Mouse (Mus musculus) ovary, postnatal 10 days (tissue): ENCODE data around the gene Lyrm9.
A peak's percentile ranks its signal among the peaks of the same experiment; 100 is the strongest.

ENCODE experiments used
- DNase-seq: peaks from one replicate; pipeline ENCODE4 v3.0.0; 2022; ENCODE audit warnings: low spot score

The Lyrm9 gene

GRCm38 (mm10) chr11:78815986-78816792 lies 10.2 kb upstream of the Lyrm9 start:
- no peak for DNase-seq

DNA sequence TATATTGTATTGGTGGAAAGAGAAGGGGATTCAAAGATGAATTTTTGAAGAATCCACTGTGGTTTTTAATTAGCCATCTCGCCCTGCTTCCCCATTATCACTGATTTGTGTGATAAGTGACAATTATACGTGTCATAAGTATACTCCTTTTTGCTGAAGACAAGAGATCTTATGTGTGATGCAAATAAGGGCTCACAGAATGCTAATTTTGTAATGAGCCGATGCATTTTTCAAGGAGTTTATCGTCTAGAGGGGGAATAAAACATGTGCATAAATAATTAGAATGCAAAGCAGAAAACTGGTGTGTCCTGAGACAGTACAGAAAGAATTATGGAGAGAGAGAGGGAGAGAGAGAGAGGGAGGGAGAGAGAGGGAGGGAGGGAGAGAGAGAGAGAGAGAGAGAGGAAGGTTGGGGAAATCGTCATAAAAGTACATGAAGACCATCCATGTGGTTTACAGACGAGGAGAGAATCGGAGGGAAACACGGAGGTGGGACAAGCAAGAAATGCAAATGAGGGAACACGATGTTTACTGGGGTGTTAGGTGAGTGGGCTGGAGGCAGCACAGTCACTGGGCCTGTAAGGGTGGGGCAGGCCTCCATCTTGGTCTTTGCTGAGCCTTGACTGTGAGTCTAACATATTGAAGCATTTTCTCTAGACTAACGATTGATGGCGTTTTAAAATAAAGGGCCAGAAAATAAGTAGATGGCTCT lies 8.9 kb upstream of the Lyrm9 start:
- no peak for DNase-seq

DNA sequence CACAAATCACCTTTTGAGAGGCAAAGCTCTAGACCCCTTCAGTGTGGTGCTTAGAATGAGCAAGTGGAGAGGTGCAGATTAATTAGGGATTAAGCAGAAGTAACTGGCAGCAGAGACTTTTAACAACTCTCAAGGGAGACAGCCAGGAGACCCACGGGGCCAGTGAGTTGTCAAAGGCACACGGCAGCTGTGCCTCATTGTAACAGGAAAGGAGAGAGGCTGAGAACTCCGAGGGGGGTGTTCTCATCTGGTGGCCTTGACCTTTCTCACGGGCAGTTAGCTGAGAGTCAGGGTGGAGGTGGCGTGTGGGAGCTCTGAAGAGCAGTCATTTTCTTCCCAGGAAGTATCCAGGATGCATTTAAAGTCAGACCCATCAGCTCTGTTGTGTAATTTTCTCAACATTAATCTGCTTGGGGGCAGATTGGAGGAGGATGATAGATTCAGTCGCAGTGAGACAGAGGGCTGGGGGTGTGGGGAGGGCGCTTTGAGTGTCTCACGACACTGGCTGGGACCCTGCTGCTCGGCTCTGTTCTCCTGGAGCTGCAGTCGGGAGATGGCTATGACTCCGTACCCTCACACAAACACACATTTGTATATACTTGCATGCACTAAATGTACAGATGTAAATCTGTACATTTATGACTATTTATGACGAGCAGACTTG lies 5.9 kb upstream of the Lyrm9 start:
- no peak for DNase-seq

DNA sequence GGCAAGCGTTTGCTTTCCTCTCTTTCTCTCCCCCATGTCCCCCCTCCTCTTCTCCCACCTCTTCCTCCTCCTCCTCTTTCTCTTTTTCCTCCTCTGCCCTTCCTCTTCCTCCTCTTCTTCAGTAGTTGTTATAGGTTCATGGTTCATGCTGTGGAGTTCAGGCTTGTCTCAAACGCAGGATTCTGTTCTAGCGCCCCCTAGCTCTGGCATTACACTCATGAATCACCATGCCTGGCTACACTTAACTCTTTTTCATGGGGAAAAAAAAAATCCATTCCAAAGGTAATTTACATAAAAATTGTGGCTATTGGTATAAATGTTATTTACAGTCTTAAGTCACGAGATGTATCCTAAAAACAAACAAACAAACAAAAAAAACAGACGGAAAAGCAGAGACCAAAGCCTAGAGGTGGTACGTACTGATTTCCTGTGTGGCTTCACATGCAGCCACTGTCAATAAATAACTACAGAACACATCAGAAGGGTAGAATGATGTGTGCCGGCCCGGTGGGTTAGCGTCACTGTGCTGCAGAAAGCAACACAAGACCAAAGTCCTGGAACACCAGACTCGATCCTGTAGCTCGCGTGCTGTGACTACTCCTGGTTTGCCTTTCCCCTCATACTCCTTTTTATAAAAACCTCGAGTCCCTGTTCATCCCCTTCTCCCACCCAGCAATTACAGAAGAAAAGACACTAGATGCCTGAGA lies 3.4 kb upstream of the Lyrm9 start:
- DNase-seq = no peak

DNA sequence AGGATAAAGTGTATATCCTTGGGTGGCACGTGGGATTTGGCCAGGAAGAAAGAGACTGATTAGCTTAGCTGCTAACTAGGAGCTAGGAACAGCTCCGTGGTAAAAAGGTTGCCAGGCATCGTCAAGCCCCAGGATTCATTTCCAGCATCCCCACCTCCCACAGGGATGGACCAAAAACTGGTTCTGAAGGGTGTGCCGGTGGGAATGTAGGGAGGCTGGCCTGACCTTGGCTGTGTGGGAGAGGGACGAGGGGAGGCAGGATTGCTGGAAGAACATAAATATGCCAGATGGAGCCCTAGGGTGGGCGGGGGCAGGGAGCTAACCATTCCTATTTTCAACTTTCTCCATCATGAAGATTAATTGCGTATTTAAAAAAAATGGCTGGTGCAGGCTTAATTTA lies 1.2 kb downstream of the Lyrm9 start:
- DNase-seq = no peak

DNA sequence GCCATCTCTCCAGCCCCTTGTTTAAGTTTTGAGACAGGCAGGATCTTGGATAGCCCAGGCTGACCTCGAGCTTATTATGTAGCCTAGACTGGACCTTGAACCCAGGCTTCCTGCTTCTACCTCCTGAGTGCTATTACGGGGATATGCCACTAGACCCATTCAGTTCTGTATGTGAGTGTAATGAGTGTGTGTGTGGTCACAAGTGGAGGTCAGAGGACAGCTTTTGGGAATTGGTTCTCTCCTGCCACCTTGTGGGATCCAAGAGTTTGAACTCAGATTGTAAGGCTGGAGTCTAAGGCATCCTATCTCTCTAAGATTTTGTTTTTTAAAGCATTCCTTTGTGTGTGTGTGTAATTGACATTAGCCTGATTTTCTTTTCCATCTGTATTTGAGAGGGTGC lies 2.0 kb downstream of the Lyrm9 start:
- DNase-seq = no peak

GRCm38 (mm10) chr11:78829373-78829772 lies 3.0 kb downstream of the Lyrm9 start:
- DNase-seq = no peak

DNA sequence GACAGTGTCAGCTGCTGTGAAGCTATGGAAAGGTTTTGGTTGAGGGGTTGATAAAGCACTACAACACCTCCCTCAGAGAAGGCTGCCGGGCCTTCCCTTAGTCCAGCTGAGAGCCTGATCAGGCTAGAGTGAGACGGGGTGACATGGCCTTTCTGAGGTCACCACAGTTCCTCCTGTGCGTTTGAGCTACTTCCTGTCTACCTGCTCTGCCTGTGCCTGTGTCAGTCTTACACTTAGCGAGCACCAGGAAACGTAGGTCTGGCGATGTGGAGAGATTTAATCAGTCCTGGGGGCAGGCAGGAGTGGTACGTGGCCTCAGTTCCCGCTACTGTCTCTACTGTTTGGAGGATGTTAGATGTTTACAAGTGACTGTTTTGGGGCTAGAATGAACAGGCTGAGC lies 3.8 kb downstream of the Lyrm9 start:
- no peak for DNase-seq

GRCm38 (mm10) chr11:78831716-78832115 lies 5.3 kb downstream of the Lyrm9 start:
- DNase-seq = no peak

DNA sequence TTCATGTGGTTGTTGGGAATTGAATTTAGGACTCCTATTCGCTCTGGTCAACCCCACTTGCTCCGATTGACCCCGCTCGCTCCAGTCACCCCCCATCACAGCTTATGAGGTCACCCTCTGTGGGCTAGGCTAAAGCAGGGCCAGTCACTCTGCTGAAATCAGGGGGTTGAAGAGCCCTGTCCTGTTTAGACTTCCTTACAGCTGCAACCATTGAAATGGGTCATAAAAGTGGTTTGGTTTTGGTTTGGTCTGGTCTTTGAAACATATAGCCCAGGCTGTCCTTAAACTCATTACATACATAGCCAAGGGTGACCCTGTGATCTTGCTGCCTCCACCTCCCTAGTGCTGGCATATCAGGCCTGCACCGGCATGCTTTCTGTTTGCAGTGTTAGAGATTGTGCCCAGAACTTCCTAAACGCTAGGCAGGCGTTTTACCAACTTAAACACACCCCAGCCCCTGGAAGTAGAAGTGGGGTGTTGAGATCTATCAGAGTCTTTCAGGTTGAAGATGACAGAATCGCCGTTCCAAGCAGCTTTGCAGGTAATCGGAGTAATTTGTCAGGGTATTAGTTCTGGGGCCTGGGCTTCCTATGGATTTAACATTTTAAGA lies 5.8 kb downstream of the Lyrm9 start:
- no peak for DNase-seq

DNA sequence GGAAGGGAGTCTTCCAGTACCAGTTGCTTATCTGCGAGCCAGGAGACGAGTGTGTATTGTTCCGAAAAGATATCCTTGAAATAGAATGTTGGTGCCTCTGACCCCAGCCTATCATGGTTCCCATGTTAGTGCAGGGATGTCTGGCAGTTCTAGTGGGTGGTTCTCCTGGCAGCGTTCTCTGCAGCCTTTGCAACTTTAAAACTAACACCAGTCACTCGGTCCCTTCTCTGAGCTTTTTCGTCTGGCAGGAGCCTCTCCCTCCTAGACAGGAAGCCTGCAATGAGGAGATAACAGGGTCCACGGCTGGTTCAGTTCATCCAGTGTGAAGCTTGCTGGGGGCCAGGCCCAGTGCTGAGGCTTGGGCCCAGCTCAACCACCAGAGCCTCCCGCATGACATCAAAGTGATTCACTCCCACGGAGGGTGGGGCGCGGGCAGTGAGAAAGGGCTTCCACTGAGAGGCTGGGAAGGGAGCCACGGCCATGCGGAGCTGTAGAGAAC lies 6.5 kb downstream of the Lyrm9 start:
- no peak for DNase-seq

GRCm38 (mm10) chr11:78836486-78836885 lies 10.1 kb downstream of the Lyrm9 start:
- no peak for DNase-seq

DNA sequence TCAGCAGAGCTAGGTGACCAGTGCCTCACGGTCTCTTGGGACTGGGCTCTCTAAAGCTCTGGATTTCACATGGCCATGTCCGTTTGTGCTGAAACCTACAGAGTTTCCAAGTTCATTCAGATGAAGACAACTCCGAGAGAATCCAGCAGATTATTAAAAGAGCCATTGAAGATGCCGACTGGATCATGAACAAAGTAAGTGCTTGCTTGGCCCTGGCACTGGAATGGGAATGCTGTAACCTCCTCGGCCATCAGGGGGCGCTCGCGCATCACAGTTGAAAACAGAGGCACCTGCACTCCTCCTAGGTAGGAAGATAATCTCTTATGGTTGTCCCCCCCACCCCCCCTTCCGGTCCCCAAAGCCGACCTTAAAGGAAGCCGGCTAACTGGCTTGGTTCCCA lies 11.6 kb downstream of the Lyrm9 start:
- DNase-seq = peak; percentile 35

DNA sequence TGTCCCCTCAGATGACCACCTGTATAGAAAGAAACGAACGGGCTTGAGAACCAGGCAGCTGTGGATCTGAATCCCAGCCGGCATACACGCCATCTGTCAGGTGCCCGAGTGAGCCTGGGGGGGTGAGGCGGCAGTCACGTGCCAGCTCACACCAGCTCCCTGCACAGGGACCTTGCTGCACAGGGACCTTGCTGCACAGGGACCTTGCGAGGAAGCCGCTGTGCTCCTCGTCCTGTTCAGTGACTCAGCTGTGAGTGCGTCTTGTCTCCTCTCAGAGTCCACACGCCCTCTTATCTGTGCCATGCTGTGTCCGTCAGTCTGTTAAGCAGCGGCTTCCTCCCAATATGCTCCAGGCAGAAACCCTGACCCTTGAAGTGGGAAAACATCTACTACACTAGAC lies 13.1 kb downstream of the Lyrm9 start:
- no peak for DNase-seq

- no peak for DNase-seq
Observed at GRCm38 (mm10) chr11:78840141-78840540, 13.8 kb downstream of the Lyrm9 start.

DNA sequence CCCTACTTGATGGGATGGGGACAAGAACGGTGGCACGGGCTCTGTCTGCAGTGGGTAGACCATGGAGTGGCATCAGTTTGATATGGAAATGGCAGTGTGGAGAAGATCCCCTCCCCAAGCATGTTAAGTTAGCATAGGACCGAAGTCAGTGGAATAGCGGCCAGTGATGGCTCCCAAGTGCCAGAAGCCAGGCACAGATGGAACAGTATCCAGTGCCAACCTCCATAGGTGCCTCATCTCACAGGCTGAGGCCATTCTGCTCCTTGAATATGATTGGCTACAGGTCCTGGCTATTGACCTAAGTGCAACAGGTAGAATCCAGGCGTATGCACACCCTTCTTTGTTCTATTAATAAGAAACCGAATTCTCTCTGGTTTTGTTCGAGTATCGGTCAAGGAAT lies 15.6 kb downstream of the Lyrm9 start:
- DNase-seq = no peak

DNA sequence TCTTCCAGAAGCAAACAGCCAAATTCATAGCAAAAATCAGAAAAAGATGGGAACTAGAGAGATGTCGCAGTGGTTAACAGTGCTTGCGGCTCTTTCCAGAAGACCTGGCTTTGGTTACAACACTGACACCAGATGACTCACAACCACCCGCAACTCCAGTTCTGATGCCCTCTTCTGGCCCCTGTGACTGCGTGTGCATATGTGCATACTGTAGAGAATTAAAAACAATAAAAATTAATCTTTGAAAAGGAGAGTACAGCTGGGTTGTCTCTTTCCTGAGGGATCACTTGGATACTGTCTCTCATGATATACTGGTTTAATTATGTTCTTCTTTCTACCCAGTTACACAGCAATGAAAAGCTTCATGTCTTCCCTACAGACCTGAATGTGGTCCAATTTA lies 20.2 kb downstream of the Lyrm9 start:
- DNase-seq = no peak

DNA sequence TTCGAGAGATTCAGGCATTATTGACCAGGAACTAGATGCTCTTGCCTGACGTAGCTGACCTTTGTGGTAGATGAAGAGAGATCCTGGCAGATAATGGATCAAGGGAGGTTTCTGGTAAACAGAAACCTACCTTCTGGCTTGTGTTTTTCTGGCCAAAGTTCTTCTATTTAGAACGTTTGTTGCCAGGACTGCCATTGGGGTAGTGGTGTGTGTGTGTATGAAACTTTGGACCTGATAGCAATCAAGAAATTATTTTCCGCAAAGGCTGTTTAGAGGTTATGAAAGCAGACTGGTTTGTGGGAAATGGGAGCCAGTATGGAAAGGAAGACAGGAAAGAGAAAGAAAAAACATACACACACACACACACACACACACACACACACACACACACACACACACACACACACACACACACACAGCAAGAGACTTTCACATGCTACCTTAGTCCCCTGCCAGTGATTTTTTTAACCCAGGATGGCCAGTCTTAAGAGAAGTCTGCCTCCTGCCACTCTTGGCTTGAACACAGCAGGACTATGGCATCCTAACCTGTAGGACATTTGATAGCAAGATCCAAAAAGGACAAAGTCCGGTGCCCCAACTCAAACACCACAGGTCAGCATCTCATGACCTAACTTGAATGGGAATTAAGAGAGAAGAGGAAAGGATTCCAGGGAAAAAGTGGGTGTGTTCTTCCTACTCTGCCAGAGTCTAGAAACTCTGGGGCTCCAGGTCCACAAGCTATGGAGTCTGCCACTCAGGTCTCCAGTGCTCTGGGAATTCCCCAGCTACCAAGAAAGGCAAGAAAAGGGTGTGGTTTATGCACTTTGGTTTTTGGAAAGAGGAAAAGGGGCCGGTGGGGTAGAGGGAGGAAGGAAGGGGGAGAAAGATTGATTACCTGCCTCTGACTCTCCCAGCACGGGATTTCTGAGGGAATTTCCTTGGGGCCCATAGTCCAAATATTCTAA lies 21.8 kb downstream of the Lyrm9 start:
- DNase-seq = no peak

DNA sequence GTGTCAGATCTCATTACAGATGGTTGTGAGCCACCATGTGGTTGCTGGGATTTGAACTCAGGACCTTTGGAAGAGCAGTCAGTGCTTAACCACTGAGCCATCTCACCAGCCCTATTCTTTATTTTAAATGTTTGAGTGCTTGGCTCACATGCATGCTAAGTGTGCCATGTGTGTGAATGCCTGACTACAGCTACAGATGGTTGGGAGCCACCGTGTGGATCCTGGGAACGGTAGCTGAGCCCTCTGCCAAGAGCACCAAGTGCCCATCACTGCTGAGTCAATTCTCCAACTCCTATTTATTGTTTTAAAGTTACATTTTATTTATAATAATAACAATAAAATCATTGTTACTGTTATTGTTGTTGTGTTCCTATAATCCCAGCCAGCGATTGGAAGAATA lies 23.5 kb downstream of the Lyrm9 start:
- DNase-seq = no peak

- no peak for DNase-seq
Observed at GRCm38 (mm10) chr11:78851216-78851870, 25.0 kb downstream of the Lyrm9 start.
